Mouse (Mus musculus) cerebellum, adult 11 months (tissue): ENCODE measurements around the gene Ceacam15.
"Not testable (repeated sequence)": the region's sequence is repeated elsewhere in the genome, so short reads cannot be mapped to it uniquely, and the experiment has no call there.

ENCODE experiments used
- DNase-seq: peaks from one replicate; pipeline ENCODE4 v3.0.0; 2022

Gene Ceacam15

DNA sequence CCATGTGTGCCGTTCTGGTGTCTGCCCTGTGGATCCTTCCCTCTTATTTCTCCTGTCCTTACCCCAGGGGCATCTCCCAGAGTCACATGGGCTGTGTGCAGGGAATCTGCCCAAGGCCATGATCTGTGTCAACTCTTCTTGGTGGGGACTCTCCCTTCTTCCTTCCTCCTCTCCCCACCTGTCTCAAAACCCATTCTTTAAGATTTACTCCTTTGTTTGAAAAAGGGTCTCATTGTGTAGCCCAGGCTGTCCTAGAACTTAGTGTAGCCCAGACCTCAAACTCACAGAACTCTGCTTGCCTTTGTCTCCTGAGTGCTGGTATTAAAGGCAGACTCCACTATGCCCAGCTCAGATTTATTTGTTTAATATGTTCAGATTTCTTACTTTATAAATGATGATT lies at the start of gene Ceacam15:
Gene Ceacam15 (minus strand): TSS at position 101 of the 400 bp plus-strand sequence.
- DNase-seq = no peak

DNA sequence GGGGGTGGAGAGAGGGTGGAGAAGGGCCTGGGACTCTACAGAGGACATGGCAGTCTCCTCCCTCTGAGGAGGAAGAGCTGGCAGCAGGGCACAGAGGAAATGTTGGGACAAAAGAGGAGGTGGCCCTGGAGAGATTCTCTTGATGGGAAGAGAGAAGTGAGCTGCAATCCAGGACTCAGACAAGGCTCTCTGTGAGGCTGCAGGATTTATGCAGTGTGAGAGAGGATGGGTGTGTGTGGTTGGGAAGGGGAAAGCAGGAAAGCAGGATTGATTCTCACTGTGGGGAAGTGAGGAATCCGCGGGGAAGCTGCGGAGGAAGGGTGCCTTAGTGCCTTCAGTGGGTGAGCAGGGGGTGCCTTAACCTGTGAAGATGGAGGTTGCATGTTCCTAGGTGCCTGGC lies 47.0 kb upstream of the Ceacam15 start:
- DNase-seq = not testable (repeated sequence)

DNA sequence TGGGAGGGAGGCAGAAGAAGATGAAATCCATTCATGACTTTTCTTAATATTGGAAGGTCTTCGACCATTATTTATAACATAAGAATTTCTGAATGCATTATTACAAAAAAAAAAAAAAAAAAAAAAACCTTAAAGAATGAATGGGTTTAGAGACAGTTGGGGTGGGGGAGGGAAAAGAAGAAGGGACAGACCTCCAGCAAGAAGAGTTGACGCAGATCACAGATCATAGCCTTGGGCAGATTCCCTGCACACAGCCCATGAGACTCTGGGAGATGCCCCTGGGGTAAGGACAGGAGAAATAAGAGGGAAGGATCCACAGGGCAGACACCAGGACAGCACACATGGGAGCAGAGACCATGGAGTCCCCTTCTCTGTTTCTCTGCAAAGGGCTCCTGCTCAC lies 46.1 kb upstream of the Ceacam15 start, which contains the start of gene Ceacam9:
Gene Ceacam9 (plus strand): TSS at position 301 of the 400 bp plus-strand sequence.
- no peak for DNase-seq

DNA sequence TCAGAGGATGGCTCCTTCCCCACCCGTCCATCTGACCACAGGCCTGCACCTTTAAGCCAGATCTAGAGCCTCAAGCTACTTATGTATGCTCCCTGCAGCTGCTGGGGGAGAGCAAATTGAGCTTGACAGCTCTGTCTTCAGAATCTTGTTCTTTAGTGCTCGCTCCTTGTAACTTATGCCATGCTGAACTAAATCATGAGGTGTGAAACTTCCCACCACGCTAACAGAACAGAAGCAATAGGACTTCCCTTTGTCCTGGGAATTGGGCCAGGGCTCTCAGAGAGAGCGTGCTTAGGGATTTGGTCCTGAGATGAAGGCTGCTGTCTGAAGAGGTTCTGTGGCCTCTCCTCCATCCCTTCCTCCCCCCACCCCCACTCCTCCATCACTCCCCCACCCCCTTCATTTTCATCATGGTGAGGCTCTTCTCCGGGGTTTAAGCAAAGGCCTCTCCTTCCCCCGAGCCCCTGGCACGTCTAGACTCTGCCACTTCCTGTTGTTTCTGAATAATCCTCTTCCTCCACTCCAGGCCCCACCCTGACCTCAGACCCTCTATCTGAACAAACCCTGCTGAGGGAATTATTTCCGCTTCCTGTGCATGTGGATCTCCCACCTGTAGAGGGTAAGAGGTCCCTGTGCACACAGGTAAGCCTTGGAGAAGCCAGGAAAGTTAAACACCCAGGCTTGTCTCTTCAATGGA lies 41.1 kb upstream of the Ceacam15 start:
- not testable (repeated sequence) for DNase-seq

DNA sequence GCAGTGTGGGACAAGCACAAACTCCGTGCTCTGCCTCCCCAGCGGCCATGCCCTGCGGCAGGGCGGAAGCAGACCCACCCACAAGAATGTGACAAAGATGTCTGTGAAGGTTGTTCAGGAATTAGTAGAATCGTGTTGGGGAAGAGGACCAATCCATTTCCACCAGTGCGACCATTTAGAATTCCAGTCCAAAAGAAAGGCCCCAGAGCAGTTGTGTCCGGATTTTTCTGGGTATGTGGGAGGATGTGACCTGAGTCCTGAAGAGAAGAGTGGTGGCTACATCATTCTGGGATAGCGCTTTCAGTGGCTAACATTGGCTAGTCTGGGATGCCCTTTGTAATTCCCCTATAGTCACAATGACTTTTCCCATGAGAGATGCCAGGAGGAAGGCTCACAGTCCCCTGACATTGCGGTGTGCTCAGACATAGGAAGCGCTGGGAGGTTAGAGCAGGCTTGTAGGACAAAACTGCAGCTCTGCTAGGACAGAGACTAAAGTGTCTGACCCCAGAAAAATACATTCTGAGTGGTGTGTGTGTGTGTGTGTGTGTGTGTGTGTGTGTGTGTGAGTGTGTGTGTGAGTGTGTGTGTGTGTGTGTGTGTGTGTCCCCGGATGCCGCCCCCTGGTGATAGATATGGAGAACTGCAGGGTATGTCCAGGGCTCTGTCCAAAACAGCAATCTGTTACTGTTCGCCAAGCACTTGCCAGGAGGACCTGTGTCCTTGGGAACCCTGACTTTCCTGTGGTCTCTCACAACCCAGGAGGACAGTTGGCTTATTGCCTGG lies 37.3 kb upstream of the Ceacam15 start:
- no peak for DNase-seq

DNA sequence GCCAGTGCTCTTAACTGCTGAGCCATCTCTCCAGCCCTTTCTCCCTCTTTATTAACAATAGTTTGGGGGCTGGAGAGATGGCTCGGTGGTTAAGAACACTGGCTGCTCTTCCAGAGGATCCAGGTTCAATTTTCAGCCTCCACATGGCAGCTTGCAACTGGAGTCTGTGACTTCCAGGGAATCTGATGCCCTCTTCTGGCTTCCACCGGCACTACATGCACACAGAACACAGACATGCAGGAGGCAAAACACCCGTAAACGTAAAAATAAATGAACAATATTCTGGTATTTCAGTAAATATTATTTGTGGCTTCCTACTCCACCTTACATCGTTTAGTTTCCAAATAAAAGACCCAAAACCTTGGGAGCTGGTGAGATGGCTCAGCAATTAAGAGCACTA lies 35.1 kb upstream of the Ceacam15 start:
- DNase-seq = no peak

DNA sequence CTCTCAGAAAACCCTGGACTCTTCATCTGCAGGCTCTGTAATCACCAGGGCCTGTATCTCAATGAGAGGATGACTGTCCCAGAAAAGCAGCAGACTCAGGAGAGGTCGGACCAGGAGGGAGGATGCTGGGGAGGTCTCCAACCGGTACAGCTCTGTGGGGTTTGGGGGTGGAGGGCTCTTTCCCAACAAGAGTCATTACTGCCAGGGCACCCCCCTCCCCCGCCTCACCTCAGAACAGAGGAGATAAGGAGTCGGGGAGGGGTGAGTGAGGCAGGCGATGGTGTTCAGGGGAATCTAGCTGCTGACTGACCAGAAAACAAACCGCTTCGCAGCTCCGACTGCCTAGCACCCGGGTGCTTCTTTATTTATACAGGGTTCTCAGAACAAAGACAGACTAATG lies 32.7 kb upstream of the Ceacam15 start:
- DNase-seq = no peak

DNA sequence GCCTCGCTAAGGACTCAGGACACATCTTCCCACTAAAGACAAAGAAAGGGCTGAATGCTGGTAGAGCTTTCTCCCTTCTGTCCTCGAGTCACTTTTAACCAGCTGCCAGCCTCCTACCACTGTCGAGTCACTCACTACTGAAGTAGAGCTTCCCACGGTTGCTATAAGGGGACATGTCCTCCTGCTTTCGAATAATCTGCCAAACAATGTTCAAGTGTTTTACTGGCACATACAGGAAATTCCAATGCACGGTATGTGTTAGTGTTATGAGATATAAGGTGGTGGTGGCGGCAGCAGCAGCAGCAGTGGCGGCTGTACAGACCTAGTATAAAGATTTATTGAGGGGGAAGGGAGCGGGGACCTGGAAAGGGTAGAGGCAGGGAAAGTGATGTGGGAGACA lies 30.9 kb upstream of the Ceacam15 start:
- no peak for DNase-seq

DNA sequence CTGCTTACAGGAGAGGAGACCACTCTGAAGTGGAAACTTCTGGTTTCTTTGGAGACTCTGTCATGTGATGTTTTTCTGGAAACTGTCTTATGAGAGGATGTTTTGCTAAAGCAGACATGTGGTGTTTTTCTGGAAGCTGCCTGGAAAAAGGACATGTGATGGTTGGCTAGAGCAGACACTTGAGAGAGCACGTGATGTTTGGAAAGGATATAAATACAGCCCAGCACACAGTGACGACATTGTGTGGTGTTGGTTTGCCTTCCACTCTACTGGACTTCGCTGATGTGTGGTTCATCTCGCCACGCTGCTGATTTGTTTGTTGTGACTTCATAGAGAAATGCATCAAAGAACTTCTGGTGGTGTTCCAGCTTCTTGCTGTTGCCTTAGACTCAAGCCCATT lies 25.1 kb upstream of the Ceacam15 start:
- DNase-seq = no peak

DNA sequence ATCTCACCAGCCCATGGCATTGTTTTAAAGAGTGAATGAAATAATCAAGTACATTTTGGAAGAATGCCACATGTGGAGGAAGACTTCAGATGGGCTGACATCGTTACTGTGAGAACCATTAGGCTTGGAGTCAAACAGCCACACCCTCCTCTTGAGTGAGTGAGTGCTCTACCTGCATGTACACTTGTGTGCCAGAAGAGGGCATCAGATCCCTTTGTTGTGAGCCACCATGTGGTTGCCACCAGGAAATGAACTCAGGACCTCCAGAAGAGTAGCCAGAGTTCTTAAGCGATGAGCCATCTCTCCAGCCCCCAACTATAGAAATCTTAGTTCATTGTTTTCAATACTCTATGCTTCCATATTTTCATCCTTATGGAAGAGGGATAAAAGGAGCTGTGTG lies 23.5 kb upstream of the Ceacam15 start:
- no peak for DNase-seq

DNA sequence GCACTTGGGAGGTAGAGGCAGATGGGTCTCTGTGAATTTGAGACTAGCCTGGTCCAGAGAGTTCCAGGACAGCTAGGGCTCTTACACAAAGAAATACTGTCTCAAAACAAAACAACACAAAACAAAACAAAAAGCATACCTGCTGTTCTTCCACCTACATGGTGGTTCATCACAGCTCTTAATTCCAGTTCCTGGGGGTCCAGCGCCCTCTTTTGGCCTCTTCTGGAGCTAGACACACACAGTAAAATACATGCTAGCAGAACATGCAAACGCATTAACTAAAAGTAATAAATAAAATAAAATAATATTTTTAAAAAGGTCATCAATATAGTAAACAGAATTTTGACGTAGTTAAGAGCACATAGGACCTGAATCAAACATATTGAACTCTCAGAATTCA lies 19.5 kb upstream of the Ceacam15 start:
- no peak for DNase-seq

DNA sequence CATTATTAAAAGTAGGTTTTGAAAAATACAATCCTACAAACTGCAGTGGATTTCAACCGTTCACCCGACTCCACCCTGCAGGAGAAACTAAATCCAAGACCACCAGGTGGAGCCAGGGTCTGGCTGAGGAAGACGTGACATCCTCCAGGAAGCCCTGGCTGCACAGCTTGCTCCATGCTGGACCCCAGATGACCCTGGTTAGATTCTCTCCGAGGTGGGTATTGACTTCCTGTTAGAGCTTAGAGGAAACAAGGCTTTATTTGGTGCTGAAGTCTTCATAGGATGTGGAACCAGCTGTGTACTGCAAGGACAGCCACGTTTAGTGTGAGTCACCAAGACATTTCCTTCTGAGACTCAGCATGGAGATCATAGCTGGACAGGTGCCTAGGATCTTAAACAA lies 13.7 kb upstream of the Ceacam15 start:
- no peak for DNase-seq

DNA sequence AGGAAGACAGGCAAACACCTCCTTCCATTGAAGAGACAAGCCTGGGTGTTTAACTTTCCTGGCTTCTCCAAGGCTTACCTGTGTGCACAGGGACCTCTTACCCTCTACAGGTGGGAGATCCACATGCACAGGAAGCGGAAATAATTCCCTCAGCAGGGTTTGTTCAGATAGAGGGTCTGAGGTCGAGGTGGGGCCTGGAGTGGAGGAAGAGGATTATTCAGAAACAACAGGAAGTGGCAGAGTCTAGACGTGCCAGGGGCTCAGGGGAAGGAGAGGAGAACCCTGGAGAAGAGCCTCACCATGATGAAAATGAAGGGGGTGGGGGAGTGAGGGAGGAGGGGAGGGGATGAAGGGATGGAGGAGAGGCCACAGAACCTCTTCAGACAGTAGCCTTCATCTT lies 4.7 kb upstream of the Ceacam15 start:
- DNase-seq = not testable (repeated sequence)

DNA sequence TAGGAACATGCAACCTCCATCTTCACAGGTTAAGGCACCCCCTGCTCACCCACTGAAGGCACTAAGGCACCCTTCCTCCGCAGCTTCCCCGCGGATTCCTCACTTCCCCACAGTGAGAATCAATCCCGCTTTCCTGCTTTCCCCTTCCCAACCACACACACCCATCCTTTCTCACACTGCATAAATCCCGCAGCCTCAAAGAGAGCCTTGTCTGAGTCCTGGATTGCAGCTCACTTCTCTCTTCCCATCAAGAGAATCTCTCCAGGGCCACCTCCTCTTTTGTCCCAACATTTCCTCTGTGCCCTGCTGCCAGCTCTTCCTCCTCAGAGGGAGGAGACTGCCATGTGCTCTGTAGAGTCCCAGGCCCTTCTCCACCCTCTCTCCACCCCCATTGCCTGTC lies 806 bp downstream of the Ceacam15 start:
- not testable (repeated sequence) for DNase-seq

DNA sequence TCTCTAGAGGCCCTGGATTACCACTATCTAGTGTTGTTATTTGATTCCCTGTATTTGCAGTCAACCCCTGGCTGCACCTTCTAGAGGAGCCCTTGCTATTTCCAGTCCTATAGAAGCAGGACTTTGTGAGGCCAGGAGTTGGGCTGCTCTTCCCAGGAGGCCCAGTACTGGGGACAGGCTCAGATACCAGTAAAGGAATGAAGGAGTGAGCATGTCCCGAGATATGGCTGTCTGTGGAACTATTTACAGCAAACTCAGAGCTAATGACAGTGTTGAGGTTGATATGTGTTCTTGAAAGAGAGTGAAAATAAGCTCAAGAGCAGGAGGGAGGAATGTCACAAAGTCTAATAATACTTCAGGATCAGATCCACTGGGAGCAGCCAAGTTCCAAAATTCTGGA lies 1.7 kb downstream of the Ceacam15 start:
- no peak for DNase-seq

DNA sequence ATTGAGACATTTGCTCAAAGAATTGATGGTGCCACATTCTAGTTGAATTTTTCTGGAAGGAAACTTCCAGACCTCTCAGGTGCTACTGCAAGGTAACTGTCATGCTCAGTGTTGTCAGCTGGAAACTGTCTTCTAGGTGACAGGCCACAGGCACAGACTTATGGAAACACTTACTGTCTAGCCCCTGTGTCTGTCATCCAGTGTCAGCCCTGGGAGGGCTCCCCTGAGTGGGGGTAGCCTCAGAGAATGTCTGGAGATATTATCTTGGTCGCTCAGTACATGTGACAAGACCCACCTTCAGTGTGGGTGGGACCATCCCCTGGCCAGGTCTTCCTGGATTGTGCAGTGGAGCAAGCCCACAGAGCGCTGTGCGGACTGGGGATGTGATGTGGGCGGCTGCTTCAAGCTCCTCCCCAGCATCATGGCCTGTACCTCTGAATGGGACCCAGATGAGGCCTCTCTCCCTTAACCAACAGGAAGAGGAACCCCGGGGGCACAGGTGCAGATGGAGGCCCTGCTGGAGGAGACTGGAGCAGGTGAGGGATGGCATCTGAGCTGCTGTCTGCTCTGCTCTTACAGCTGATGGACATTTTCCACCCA lies 7.1 kb downstream of the Ceacam15 start:
- not testable (repeated sequence) for DNase-seq

DNA sequence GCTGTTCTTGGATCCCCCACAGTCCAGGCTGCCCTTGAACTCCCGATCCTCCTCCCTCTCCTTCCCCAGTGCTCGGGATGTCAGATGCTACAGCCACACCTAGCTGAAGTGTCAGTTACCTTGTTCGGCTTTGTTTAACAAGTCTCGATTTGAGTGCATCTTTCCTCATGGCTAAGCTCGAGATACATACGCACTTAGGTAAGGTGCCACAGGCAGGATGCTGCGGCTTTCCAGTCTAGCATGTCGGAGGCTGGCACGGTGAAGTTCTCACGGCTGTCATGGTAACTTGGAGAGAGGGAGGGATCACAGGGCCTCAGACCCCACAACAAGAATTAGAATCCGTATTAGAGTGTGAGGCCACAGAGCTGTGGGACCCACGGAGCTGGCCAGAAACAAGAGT lies 31.2 kb downstream of the Ceacam15 start:
- no peak for DNase-seq

DNA sequence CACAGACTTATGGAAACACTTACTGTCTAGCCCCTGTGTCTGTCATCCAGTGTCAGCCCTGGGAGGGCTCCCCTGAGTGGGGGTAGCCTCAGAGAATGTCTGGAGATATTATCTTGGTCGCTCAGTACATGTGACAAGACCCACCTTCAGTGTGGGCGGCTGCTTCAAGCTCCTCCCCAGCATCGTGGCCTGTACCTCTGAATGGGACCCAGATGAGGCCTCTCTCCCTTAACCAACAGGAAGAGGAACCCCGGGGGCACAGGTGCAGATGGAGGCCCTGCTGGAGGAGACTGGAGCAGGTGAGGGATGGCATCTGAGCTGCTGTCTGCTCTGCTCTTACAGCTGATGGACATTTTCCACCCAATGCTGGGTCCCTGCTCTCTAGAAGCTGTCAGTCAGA lies 32.4 kb downstream of the Ceacam15 start:
- not testable (repeated sequence) for DNase-seq

DNA sequence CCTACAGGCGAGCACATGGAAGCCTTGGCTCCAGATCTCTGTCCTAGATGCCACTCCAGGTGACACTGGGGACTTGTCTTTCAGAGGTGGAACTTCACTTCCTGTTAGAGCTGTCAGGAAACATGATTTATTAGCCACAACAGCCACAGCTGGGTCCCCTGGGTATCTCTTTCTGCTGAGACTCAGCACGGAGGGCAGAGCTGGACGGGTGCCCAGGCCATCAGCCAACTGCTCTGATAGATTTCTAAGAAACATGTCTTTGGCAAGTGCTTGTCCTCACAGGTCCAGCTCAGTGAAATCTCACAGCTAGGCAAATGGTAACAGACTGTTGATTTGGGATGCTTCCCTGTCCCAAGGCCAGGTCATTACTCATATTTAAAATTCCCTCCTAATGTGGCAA lies 36.5 kb downstream of the Ceacam15 start:
- no peak for DNase-seq

DNA sequence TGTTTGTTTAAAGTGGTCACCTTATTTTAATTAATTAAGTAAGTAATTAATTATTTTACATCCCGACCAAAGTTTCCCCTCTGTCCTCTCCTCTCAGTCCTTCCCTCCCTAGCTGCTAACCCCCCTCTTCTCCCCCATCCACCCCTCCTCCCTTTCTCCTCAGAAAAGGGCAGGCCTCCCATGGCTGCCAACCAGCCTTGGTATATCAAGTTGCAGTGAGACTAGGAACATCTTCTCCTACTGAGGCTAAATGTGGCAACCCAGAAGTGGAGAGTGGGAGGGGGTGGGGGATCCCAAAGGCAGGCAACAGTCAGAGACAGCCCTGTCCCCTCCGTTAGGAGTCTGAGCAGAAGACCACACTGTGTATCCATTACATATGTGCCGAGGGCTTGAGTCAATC lies 40.4 kb downstream of the Ceacam15 start:
- DNase-seq = no peak

DNA sequence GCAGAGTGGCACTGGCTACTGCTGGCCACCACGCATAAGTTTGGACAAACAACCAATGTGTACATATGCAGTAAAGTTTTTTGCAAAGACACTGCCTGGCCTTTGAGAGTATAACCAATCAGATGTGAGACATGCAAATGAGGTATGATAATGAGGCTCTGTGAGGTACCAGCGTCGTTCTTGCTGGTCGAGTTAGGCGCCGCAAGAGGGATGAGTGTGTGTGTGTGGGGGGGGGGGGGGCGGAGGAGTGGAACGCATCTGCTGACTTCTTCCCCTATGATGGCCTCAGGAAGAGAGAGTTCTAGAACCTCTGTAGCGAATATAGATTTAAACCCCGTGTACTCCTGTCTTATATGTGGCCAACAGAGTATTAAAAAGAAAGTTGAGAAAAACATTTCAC lies 41.6 kb downstream of the Ceacam15 start:
- not testable (repeated sequence) for DNase-seq

DNA sequence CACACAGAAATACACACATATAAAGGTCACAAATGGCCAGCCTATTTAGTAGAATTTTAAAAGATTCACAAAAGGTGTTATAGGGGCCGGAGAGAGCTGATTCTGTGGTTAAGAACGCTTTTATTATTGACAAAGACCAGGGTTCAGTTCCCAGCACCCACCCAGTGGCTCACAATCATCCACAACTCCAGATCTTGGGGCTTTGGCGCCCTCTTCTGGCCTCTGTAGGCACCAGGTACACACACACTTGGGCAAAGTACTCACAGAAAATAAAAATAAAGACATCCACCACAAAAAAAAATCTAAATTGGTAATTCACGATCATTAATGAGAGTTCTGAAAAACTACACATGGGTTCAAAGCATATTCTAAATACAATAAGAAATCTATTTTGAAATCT lies 43.6 kb downstream of the Ceacam15 start:
- no peak for DNase-seq

DNA sequence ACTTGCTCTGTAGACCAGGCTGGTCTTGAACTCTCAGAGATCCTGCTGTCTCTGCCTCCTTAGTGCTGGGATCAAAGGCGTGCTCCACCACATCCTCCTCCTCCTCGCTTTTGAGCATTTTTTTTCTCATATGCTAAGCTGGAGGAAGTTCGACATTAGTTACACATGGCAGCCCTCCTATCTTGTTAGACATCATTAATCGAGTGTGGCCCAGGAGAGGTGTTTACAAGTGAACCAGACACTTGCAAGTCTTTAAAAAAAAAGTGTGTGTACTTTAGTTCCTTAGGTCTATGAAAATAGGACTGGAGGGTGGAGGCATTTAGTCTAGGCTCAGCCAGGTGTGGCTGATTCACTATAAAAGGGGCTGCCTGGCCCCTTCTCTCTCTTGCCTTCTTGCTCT lies 44.5 kb downstream of the Ceacam15 start:
- no peak for DNase-seq
